Mouse (Mus musculus) brain, adult 2 months (tissue): ENCODE measurements around the gene Galnt17.

ENCODE experiments used
- DNase-seq: peaks from one replicate; pipeline ENCODE4 v3.0.0; 2011; ENCODE audit warnings: low read depth, low spot score

Gene Galnt17

GRCm38 (mm10) chr5:131134809-131135208, 173.5 kb downstream of the Galnt17 start:
- peak; percentile 79 for DNase-seq

GRCm38 (mm10) chr5:131120296-131120840, 187.9 kb downstream of the Galnt17 start:
- DNase-seq: peak; percentile 60

GRCm38 (mm10) chr5:131119896-131120295, 188.4 kb downstream of the Galnt17 start:
- DNase-seq: peak; percentile 20

GRCm38 (mm10) chr5:131117391-131118040, 190.8 kb downstream of the Galnt17 start:
- DNase-seq: peak; percentile 63

- DNase-seq: peak; percentile 86
Observed at GRCm38 (mm10) chr5:131113850-131114470, 194.3 kb downstream of the Galnt17 start.

- DNase-seq: no peak
Observed at GRCm38 (mm10) chr5:131107188-131107587, 201.1 kb downstream of the Galnt17 start.

GRCm38 (mm10) chr5:131096824-131097223, 211.5 kb downstream of the Galnt17 start:
- no peak for DNase-seq

- no peak for DNase-seq
Observed at GRCm38 (mm10) chr5:131095635-131096034, 212.7 kb downstream of the Galnt17 start.

- DNase-seq: no peak
Observed at GRCm38 (mm10) chr5:131094771-131095170, 213.5 kb downstream of the Galnt17 start.

- DNase-seq: no peak
Observed at GRCm38 (mm10) chr5:131094138-131094537, 214.2 kb downstream of the Galnt17 start.

GRCm38 (mm10) chr5:131089876-131090275, 218.4 kb downstream of the Galnt17 start:
- DNase-seq: peak; percentile 88

GRCm38 (mm10) chr5:131088866-131089265, 219.4 kb downstream of the Galnt17 start:
- DNase-seq: no peak

- DNase-seq: peak; percentile 94
Observed at GRCm38 (mm10) chr5:131083072-131083657, 225.1 kb downstream of the Galnt17 start.

GRCm38 (mm10) chr5:131077682-131078081, 230.6 kb downstream of the Galnt17 start:
- no peak for DNase-seq

- DNase-seq: no peak
Observed at GRCm38 (mm10) chr5:131075795-131076194, 232.5 kb downstream of the Galnt17 start.

- DNase-seq: no peak
Observed at GRCm38 (mm10) chr5:131074295-131074694, 234.0 kb downstream of the Galnt17 start.

- peak; percentile 95 for DNase-seq
Observed at GRCm38 (mm10) chr5:131065174-131065573, 243.1 kb downstream of the Galnt17 start.

GRCm38 (mm10) chr5:131048505-131048904, 259.8 kb downstream of the Galnt17 start:
- no peak for DNase-seq

GRCm38 (mm10) chr5:131043130-131043529, 265.2 kb downstream of the Galnt17 start:
- no peak for DNase-seq

- no peak for DNase-seq
Observed at GRCm38 (mm10) chr5:131040441-131040840, 267.9 kb downstream of the Galnt17 start.

- no peak for DNase-seq
Observed at GRCm38 (mm10) chr5:131039611-131040313, 268.5 kb downstream of the Galnt17 start.

GRCm38 (mm10) chr5:131024506-131024905, 283.8 kb downstream of the Galnt17 start:
- peak; percentile 65 for DNase-seq
